Mouse (Mus musculus) lung, embryonic 16.5 days (tissue): Measurements from ENCODE around the gene Cyp2d11. TPM values are rescaled to one million over a fixed set of nuclear protein-coding genes. Genes with fewer than 3 reads are reported as not detected.
"Not testable (repeated sequence)": the region's sequence is repeated elsewhere in the genome, so short reads cannot be mapped to it uniquely, and the experiment has no call there.

ENCODE experiments used
- ATAC-seq: fragments of 200-750 bp; cut with Nextera tagmentation; 2 replicates; pipeline ENCODE4 v1.8.0; 2017; ENCODE audit warnings: low read depth, mild to moderate bottlenecking, moderate library complexity
- H3K27ac ChIP-seq: fragments of 300-500 bp; sonication (generic); 2 replicates; pipeline ENCODE4 v1.5.1; 2014; ENCODE audit warnings: mild to moderate bottlenecking, control low read depth, low read length
- H3K27me3 ChIP-seq: fragments of 300-500 bp; sonication (generic); 2 replicates; pipeline ENCODE4 v1.6.1; 2014; ENCODE audit warnings: low read depth, low read length, mixed read lengths; ENCODE audit not compliant: control insufficient read depth, insufficient read depth
- H3K36me3 ChIP-seq: fragments of 300-500 bp; sonication (generic); 2 replicates; pipeline ENCODE4 v1.6.1; 2014; ENCODE audit warnings: low read length; ENCODE audit not compliant: control insufficient read depth, insufficient read depth
- H3K4me1 ChIP-seq: fragments of 300-500 bp; sonication (generic); replicated peaks from 2 replicates; pipeline ENCODE4 v1.6.1; 2014; ENCODE audit warnings: low read length, mixed read lengths; ENCODE audit not compliant: control insufficient read depth, insufficient read depth
- H3K4me2 ChIP-seq: fragments of 300-500 bp; sonication (generic); 2 replicates; pipeline ENCODE4 v1.6.1; 2014; ENCODE audit warnings: low read depth, low read length, control low read depth
- H3K4me3 ChIP-seq: fragments of 300-500 bp; sonication (generic); 2 replicates; pipeline ENCODE4 v1.5.1; 2014; ENCODE audit warnings: mild to moderate bottlenecking, low read length, control low read depth
- H3K9ac ChIP-seq: fragments of 300-500 bp; sonication (generic); 2 replicates; pipeline ENCODE4 v1.6.1; 2014; ENCODE audit warnings: low read length, control low read depth
- H3K9me3 ChIP-seq: fragments of 300-500 bp; sonication (generic); 2 replicates; pipeline ENCODE4 v1.6.1; 2016; ENCODE audit warnings: low read length; ENCODE audit not compliant: control insufficient read depth
- WGBS: fragments of 180-500 bp; shearing (Covaris S2); extraction: QIAGEN DNeasy Blood & Tissue Kit; methylation state at CpG from one replicate; pipeline ENCODE4 v1.1.7; 2014; 5-methylcytosine and 5-hydroxymethylcytosine counted together
- polyA plus RNA-seq: library from polyadenylated mRNA; unstranded; fragments of >200 nt; fragmentation: Nextera tagmentation; extraction: Ambion mirVana; gene quantifications from 2 replicates; pipeline ENCODE4 v1.2.1, GENCODE M21; 2015

Cyp2d11 gene
- polyA plus RNA-seq, 1 experiment from 2014 or later: not detected

GRCm38 (mm10) chr15:82395955-82396354 is 2.1 kb upstream of the Cyp2d11 start:
- not testable (repeated sequence) for H3K4me3 ChIP-seq, H3K4me2 ChIP-seq, ATAC-seq, H3K27ac ChIP-seq, H3K4me1 ChIP-seq, H3K27me3 ChIP-seq, H3K36me3 ChIP-seq, H3K9ac ChIP-seq, H3K9me3 ChIP-seq
- WGBS: 66% methylated on average over 3 of the region's 3 CpGs

GRCm38 (mm10) chr15:82389916-82390315 is 3.9 kb downstream of the Cyp2d11 start:
- H3K9ac ChIP-seq, H3K4me2 ChIP-seq, H3K9me3 ChIP-seq, H3K4me3 ChIP-seq, ATAC-seq, H3K27me3 ChIP-seq, H3K36me3 ChIP-seq, H3K27ac ChIP-seq, H3K4me1 ChIP-seq: not testable (repeated sequence)
- WGBS: 88% methylated on average over 9 of the region's 10 CpGs

- Histone ChIP-seq H3K27ac (no peak overlapping the region), H3K36me3 (no peaks in the 10 kb centered on the region), H3K4me1 (peaks cover 3% of the 10 kb centered on the region), H3K9ac (no peak overlapping the region), H3K9me3 (no peaks in the 10 kb centered on the region), H3K4me2 (no peak overlapping the region), H3K27me3 (no peaks in the 10 kb centered on the region), H3K4me3 (no peak overlapping the region)
- ATAC-seq: no peak
- 88% methylated on average over 2 of the region's 2 CpGs for WGBS
Observed at GRCm38 (mm10) chr15:82385729-82386128, 8.1 kb downstream of the Cyp2d11 start.

- 80% methylated on average over 2 of the region's 2 CpGs for WGBS
- Histone ChIP-seq H3K9me3 (no peaks in the 10 kb centered on the region), H3K36me3 (no peaks in the 10 kb centered on the region), H3K27ac (no peak overlapping the region), H3K27me3 (no peaks in the 10 kb centered on the region), H3K9ac (no peak overlapping the region), H3K4me1 (peaks cover 21% of the 10 kb centered on the region), H3K4me3 (no peak overlapping the region), H3K4me2 (no peak overlapping the region)
- ATAC-seq: no peak
Observed at GRCm38 (mm10) chr15:82382441-82382840, 11.4 kb downstream of the Cyp2d11 start.

- ATAC-seq: no peak
- Histone ChIP-seq H3K4me2 (peak overlapping the region; percentile 78), H3K27me3 (no peaks in the 10 kb centered on the region), H3K36me3 (no peaks in the 10 kb centered on the region), H3K9ac (peak overlapping the region; percentile 43; the same call in 1 of the 2 replicates), H3K9me3 (no peaks in the 10 kb centered on the region), H3K27ac (no peak overlapping the region), H3K4me1 (peaks cover 30% of the 10 kb centered on the region), H3K4me3 (peak overlapping the region; percentile 35)
- WGBS: 33% methylated on average over 7 of the region's 7 CpGs
Observed at GRCm38 (mm10) chr15:82380714-82381062, 13.1 kb downstream of the Cyp2d11 start.

GRCm38 (mm10) chr15:82379871-82380713 is 13.7 kb downstream of the Cyp2d11 start, which contains the start of gene Cyp2d22:
Gene Cyp2d22, minus strand, starts transcription at chr15:82380260.
- ATAC-seq: peak; percentile 62
- H3K4me2 ChIP-seq: peak within 1 kb of the TSS; percentile 78
- peak within 1 kb of the TSS; percentile 61 for H3K4me3 ChIP-seq
- WGBS: 2% methylated on average over 16 of the region's 24 CpGs
- peak within 1 kb of the TSS; percentile 75 for H3K9ac ChIP-seq
- H3K9me3 ChIP-seq: no peaks in the 10 kb centered on the region
- H3K27me3 ChIP-seq: no peaks in the 10 kb centered on the region
- H3K4me1 ChIP-seq: peaks cover 30% of the 10 kb centered on the region
- H3K36me3 ChIP-seq: no peaks in the 10 kb centered on the region
- peak within 1 kb of the TSS; percentile 78 for H3K27ac ChIP-seq

GRCm38 (mm10) chr15:82379511-82379870 is 14.3 kb downstream of the Cyp2d11 start:
- Histone ChIP-seq H3K27ac (peak overlapping the region; percentile 78), H3K27me3 (no peaks in the 10 kb centered on the region), H3K4me3 (peak overlapping the region; percentile 61), H3K4me2 (peak overlapping the region; percentile 78), H3K36me3 (no peaks in the 10 kb centered on the region), H3K9ac (peak overlapping the region; percentile 75), H3K9me3 (no peaks in the 10 kb centered on the region), H3K4me1 (peaks cover 30% of the 10 kb centered on the region)
- WGBS: 22% methylated on average over 7 of the region's 7 CpGs
- no peak; the same call in 1 of the 2 replicates for ATAC-seq

- no peak overlapping the region for H3K4me3 ChIP-seq
- H3K4me1 ChIP-seq: peaks cover 30% of the 10 kb centered on the region
- H3K4me2 ChIP-seq: peak overlapping the region; percentile 78
- H3K9me3 ChIP-seq: no peaks in the 10 kb centered on the region
- no peaks in the 10 kb centered on the region for H3K36me3 ChIP-seq
- WGBS: 32% methylated on average over 15 of the region's 15 CpGs
- H3K27me3 ChIP-seq: no peaks in the 10 kb centered on the region
- peak overlapping the region; percentile 35; the same call in 1 of the 2 replicates for H3K9ac ChIP-seq
- peak overlapping the region; percentile 78 for H3K27ac ChIP-seq
- ATAC-seq: no peak
Observed at GRCm38 (mm10) chr15:82378261-82379180, 15.3 kb downstream of the Cyp2d11 start.

- Histone ChIP-seq H3K4me3 (no peak overlapping the region), H3K27me3 (no peaks in the 10 kb centered on the region), H3K27ac (peak overlapping the region; percentile 78; the same call in 1 of the 2 replicates)
Observed at GRCm38 (mm10) chr15:82377701-82378100, 16.1 kb downstream of the Cyp2d11 start.

More at GRCm38 (mm10) chr15:82377701-82378100, 16.1 kb downstream of the Cyp2d11 start:
- Histone ChIP-seq H3K9ac (no peak overlapping the region), H3K4me1 (peaks cover 30% of the 10 kb centered on the region), H3K4me2 (no peak overlapping the region), H3K36me3 (no peaks in the 10 kb centered on the region), H3K9me3 (no peaks in the 10 kb centered on the region)
- ATAC-seq: no peak
- WGBS: 51% methylated on average over 5 of the region's 5 CpGs
